Mouse (Mus musculus): ENCODE data around the gene Scarb1.

Scarb1 gene

DNA sequence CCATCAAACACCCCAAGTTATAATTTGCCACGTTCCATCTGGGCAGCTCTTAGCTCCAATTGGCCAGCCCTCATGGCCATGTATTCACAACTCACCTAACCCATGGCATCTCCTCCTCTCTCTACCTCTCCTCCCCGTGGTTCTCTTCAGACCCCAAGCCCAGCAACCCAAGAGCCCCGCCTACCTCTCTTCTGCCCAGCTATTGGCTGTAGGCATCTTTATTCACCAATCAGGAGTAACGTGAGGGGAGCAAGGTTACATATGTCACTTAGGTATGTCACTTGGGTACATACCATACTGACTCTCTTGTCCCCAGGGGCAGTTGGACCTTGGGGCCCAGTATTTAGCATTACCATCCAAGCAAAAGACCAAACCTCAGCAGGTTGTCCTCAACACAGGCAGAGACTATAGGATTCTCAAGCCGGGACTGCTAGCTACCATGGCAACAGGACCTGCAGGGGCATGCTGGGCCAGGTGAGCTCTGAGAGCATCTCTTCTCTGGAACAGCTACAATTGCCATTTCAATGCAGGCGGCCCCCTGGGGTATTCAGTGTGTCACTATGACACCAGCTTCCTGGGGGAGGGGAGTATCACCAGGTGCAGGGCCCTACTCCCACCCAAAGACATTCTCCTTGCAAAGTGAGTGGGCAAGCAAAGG, 100.6 kb downstream of the Scarb1 start:
- DNase-seq (ENCODE audit: low read depth, low spot score) = peak; percentile 72

DNA sequence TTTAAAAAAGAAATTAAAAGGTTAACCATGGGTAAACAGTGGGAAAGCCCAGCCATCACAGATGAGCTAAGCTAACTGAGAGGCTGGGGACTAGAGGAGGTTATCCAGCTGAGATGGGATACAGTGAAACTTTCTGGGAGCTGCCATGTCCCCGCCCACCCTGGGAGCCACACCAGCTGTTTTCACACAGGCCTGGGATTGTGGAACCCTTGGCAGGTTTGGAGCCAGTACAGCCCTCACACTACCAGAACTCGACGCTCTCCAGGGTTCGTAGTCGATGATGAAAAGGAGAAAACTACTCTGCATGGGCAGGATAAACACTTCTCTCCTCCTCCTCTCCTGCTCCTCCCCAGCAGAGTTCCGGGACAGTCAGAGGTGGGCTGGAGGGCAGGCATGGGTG, 105.0 kb downstream of the Scarb1 start:
- DNase-seq (ENCODE audit: low read depth, low spot score) = no peak

DNA sequence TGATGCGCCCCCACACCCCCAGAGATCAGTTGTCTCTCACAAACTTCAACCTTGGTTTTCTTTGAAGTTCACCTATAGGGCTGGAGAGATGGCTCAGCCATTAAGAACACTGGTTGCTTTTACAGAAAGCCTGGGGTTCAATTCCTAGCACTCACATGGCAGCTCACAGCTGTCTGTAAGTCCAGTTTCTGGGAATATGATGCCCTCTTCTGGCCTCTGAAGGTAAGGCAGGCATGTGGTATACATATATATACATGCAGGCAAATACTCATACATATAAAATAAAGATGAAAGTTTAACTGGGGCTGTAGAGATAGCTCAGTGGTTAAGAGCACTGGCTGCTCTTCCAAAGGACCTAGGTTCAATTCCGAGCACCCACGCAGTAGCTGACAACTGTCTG, 105.5 kb downstream of the Scarb1 start:
- DNase-seq (ENCODE audit: low read depth, low spot score) = peak; percentile 59

GRCm38 (mm10) chr5:125234399-125234798, 106.5 kb downstream of the Scarb1 start:
- DNase-seq (ENCODE audit: low read depth, low spot score) = no peak

DNA sequence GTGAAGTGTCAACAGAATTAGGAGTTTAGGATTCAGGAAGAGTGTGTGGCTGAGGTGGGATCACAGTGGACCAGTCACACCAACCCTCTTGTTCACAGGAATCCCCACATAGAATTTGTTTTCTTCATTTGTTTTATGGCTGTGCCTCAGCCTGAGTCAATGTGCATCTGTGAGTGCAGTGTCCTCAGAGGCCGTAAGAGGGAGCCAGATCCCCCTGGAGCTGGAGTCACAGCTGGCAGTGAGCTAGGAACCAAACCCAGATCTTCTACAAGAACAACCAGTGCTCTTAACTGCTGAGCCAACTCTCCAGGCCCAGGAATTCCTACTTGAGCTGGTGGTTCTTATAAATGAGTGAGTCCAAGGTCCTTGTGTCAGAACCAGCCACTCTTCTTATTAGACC, 107.4 kb downstream of the Scarb1 start:
- no peak for DNase-seq (ENCODE audit: low read depth, low spot score)

- DNase-seq (ENCODE audit: low read depth, low spot score) = no peak
Observed at GRCm38 (mm10) chr5:125232443-125232979, 108.4 kb downstream of the Scarb1 start.

- no peak for DNase-seq (ENCODE audit: low read depth, low spot score)
Observed at GRCm38 (mm10) chr5:125230463-125230862, 110.4 kb downstream of the Scarb1 start.

DNA sequence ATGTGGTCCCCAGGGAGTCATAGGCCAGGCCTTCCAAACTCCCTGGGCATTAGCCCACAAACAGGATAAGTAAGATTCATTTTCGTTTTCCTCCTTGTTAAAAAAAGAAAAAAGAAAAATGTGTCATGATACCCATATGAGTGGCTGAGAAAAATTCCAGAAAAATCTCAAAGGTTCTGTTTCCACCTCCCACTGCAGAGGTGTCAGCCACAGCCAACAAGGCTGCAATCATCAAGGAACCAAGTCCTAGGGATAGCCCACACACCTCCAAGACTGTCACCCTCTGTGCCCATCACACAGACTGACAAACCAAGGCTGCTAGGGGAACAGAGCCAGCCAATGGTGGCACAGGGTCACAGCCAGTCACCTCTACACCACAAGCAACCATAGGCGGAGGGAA, 111.8 kb downstream of the Scarb1 start:
- DNase-seq (ENCODE audit: low read depth, low spot score) = no peak

- DNase-seq (ENCODE audit: low read depth, low spot score) = no peak
Observed at GRCm38 (mm10) chr5:125227699-125228098, 113.2 kb downstream of the Scarb1 start.

Measured in ES-CJ7 (cell line).